Mouse (Mus musculus): ENCODE data around the gene Fstl4. TPM values are rescaled to one million over a fixed set of nuclear protein-coding genes. Genes with fewer than 3 reads are reported as not detected.

Fstl4 gene
- total and polyA plus RNA-seq, 3 experiments, result not detected

DNA sequence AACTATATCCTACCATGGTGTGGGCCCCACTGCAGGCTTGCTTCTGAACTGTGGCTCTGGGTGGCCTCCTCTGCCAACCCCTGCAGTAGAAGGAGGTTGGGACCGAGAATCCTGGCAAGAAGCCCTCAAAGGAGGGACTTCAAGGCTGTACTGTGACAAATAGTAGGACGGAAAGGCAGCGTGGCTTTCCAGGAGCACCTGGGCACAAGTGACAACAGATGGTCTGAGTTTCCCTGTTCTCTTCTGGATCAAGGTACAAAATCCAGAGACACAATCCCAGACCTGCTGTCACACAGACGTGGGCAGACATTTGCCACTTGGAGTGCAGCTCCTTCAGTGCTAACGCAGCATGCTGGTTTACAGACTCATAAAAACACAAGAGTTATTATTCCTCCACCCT lies 343.3 kb downstream of the Fstl4 start:
- TF ChIP-seq POLR2A (IDR thresholded peaks at IDR 0.05; ENCODE audit: control insufficient read depth in 1 of 2, insufficient read depth in 1 of 2, low read depth in 1 of 2, low read length in 2 of 2, poor library complexity in 1 of 2) (no peak), HCFC1 (IDR thresholded peaks at IDR 0.05; ENCODE audit: low read depth, low read length) (no peak), CHD1 (IDR thresholded peaks at IDR 0.05; ENCODE audit: low read depth, low read length) (no peak), NELFE (IDR thresholded peaks at IDR 0.05; ENCODE audit: low read depth, low read length) (no peak), MEF2A (IDR thresholded peaks at IDR 0.05; ENCODE audit: extremely low read depth, insufficient replicate concordance, low read depth, low read length, poor library complexity, severe bottlenecking) (no peak), POLR2AphosphoS5 (IDR thresholded peaks at IDR 0.05; ENCODE audit: borderline replicate concordance, low read depth, low read length) (no peak), USF2 (IDR thresholded peaks at IDR 0.05; ENCODE audit: borderline replicate concordance in 1 of 2, insufficient read depth in 1 of 2, low read depth in 1 of 2, low read length in 2 of 2) (no peak), UBTF (IDR thresholded peaks at IDR 0.05; ENCODE audit: borderline replicate concordance, insufficient read depth, low read depth, low read length) (no peak), MXI1 (IDR thresholded peaks at IDR 0.05; ENCODE audit: low read depth, low read length) (no peak), TAL1 (IDR thresholded peaks at IDR 0.05; ENCODE audit: low read length) (no peak), SMC3 (IDR thresholded peaks at IDR 0.05; ENCODE audit: low read depth, low read length) (no peak), ETS1 (IDR thresholded peaks at IDR 0.05; ENCODE audit: low read depth, low read length) (no peak), RCOR1 (IDR thresholded peaks at IDR 0.05; ENCODE audit: low read depth, low read length) (no peak), MYB (IDR thresholded peaks at IDR 0.05; ENCODE audit: low read depth, low read length) (no peak), ELF1 (IDR thresholded peaks at IDR 0.05; ENCODE audit: low read depth, low read length) (no peak), POLR2AphosphoS2 (IDR thresholded peaks at IDR 0.05; ENCODE audit: low read length) (no peak), TCF12 (IDR thresholded peaks at IDR 0.05; ENCODE audit: low read depth, low read length) (no peak), CHD2 (IDR thresholded peaks at IDR 0.05; ENCODE audit: low read length) (no peak)
- Histone ChIP-seq H3K4me1 (ENCODE audit: control insufficient read depth in 1 of 2, insufficient read depth in 2 of 2, low read length in 2 of 2) (no peaks in the 10 kb centered on the region), H3K27ac (ENCODE audit: control insufficient read depth, low read depth, low read length) (no peak overlapping the region), H3K4me3 (ENCODE audit: control insufficient read depth in 1 of 2, insufficient read depth in 1 of 2, low read depth in 2 of 2, low read length in 2 of 2) (no peak overlapping the region), H3K9ac (ENCODE audit: control insufficient read depth, low read depth, low read length, poor library complexity, severe bottlenecking) (no peak overlapping the region), H3K27me3 (ENCODE audit: control insufficient read depth in 1 of 2, insufficient read depth in 2 of 2, low read length in 2 of 2) (no peaks in the 10 kb centered on the region; a peak in 1 of 4 replicates), H3K36me3 (ENCODE audit: control insufficient read depth in 1 of 2, insufficient read depth in 2 of 2, low read length in 2 of 2) (no peaks in the 10 kb centered on the region), H3K9me3 (replicated peaks; ENCODE audit: insufficient read depth, low read length) (no peaks in the 10 kb centered on the region), H3K79me2 (ENCODE audit: control insufficient read depth, insufficient read depth, low read length, poor library complexity) (no peaks in the 10 kb centered on the region)
- no peak for DNase-seq (ENCODE audit: low read depth, low spot score)

DNA sequence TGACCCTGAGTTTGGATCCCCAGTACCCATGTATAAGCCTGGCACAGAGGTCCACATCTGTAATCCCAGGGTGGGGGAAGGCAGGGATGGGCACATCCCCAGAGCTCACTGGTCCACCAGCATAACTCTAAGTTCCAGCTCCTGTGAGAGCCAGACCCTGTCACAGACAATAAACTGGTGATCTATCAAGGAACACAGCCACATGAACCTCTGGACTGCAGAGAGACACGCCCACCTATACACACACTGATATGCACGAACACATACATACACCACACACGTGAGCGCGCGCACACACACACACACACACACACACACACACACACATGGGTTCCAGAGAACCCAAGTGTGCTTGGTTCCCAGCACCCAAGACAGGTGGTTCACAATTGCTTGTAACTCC lies 344.4 kb downstream of the Fstl4 start:
- TF ChIP-seq MAX (IDR thresholded peaks at IDR 0.05; ENCODE audit: low read length) (no peak), ELF1 (IDR thresholded peaks at IDR 0.05; ENCODE audit: low read depth, low read length) (no peak), RCOR1 (IDR thresholded peaks at IDR 0.05; ENCODE audit: low read depth, low read length) (no peak), POLR2AphosphoS2 (IDR thresholded peaks at IDR 0.05; ENCODE audit: low read length) (no peak), GABPA (IDR thresholded peaks at IDR 0.05; ENCODE audit: low read depth, low read length) (no peak), MYB (IDR thresholded peaks at IDR 0.05; ENCODE audit: low read depth, low read length) (no peak), RAD21 (IDR thresholded peaks at IDR 0.05; ENCODE audit: low read depth, low read length) (no peak), JUND (IDR thresholded peaks at IDR 0.05; ENCODE audit: low read depth, low read length) (no peak), ETS1 (IDR thresholded peaks at IDR 0.05; ENCODE audit: low read depth, low read length) (no peak), MAFK (IDR thresholded peaks at IDR 0.05; ENCODE audit: borderline replicate concordance, low read depth, low read length) (no peak), TCF12 (IDR thresholded peaks at IDR 0.05; ENCODE audit: low read depth, low read length) (no peak), USF2 (IDR thresholded peaks at IDR 0.05; ENCODE audit: borderline replicate concordance in 1 of 2, insufficient read depth in 1 of 2, low read depth in 1 of 2, low read length in 2 of 2) (no peak), POLR2AphosphoS5 (IDR thresholded peaks at IDR 0.05; ENCODE audit: borderline replicate concordance, low read depth, low read length) (no peak), TBP (IDR thresholded peaks at IDR 0.05; ENCODE audit: low read depth, low read length) (no peak), POLR2A (IDR thresholded peaks at IDR 0.05; ENCODE audit: control insufficient read depth in 1 of 2, insufficient read depth in 1 of 2, low read depth in 1 of 2, low read length in 2 of 2, poor library complexity in 1 of 2) (no peak), CHD2 (IDR thresholded peaks at IDR 0.05; ENCODE audit: low read length) (no peak), SIN3A (IDR thresholded peaks at IDR 0.05; ENCODE audit: low read length) (no peak), ZMIZ1 (IDR thresholded peaks at IDR 0.05; ENCODE audit: low read depth, low read length) (no peak)
- Histone ChIP-seq H3K36me3 (ENCODE audit: control insufficient read depth in 1 of 2, insufficient read depth in 2 of 2, low read length in 2 of 2) (no peaks in the 10 kb centered on the region), H3K9me3 (replicated peaks; ENCODE audit: insufficient read depth, low read length) (no peaks in the 10 kb centered on the region), H3K79me2 (ENCODE audit: control insufficient read depth, insufficient read depth, low read length, poor library complexity) (no peaks in the 10 kb centered on the region), H3K4me1 (ENCODE audit: control insufficient read depth in 1 of 2, insufficient read depth in 2 of 2, low read length in 2 of 2) (no peaks in the 10 kb centered on the region), H3K9ac (ENCODE audit: control insufficient read depth, low read depth, low read length, poor library complexity, severe bottlenecking) (no peak overlapping the region), H3K27me3 (ENCODE audit: control insufficient read depth in 1 of 2, insufficient read depth in 2 of 2, low read length in 2 of 2) (no peaks in the 10 kb centered on the region; a peak in 1 of 4 replicates), H3K27ac (ENCODE audit: control insufficient read depth, low read depth, low read length) (no peak overlapping the region), H3K4me3 (ENCODE audit: control insufficient read depth in 1 of 2, insufficient read depth in 1 of 2, low read depth in 2 of 2, low read length in 2 of 2) (no peak overlapping the region)
- DNase-seq (ENCODE audit: low read depth, low spot score), result no peak

Data from MEL (cell line).